Mouse (Mus musculus) erythroid progenitor cell, adult 5-6 weeks (primary cell): ENCODE measurements around the gene Theg. TPM values are rescaled to one million over a fixed set of nuclear protein-coding genes. Genes with fewer than 3 reads are reported as not detected.
A peak's percentile ranks its signal among the peaks of the same experiment; 100 is the strongest.

Experiments
- ATAC-seq: replicated peaks from 2 replicates; pipeline ENCODE4 v1.8.0; 2016; ENCODE audit warnings: moderate number of reproducible peaks, mild to moderate bottlenecking, moderate TSS enrichment, inconsistent platforms; ENCODE audit not compliant: poor library complexity, low FRiP score, severe bottlenecking
- total RNA-seq, 2 experiments: library from RNA; stranded (forward) in 1 of 2; stranded (reverse) in 1 of 2; fragments of 150-400 nt in 1 of 2; fragments of 186-747, 209-891 nt in 1 of 2; gene quantifications; 2 replicates each; pipeline versions ENCODE4 v1.2.3 to v1.2.4; 2015 to 2017; ENCODE audit warnings: low replicate concordance in 2 of 2

Theg gene
- total RNA-seq, 2 experiments from 2014 or later, result not detected

DNA sequence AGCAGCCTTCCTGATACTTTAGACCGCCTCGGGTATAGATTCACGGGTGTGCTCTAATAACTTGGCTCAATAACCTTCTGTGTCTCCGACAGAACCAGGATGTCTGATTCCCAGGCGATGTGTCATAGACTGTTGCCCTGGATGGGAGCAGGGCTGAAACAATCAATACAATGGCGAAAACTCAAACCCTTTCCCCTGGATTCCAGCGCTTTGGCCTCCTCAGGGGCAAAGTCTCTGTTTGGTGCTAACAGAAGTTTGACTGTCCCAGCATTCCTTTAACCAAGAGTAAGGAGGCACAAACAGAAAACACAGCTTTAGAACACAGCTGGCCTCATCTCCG is 8.4 kb upstream of the Theg start:
- ATAC-seq, result no peak

DNA sequence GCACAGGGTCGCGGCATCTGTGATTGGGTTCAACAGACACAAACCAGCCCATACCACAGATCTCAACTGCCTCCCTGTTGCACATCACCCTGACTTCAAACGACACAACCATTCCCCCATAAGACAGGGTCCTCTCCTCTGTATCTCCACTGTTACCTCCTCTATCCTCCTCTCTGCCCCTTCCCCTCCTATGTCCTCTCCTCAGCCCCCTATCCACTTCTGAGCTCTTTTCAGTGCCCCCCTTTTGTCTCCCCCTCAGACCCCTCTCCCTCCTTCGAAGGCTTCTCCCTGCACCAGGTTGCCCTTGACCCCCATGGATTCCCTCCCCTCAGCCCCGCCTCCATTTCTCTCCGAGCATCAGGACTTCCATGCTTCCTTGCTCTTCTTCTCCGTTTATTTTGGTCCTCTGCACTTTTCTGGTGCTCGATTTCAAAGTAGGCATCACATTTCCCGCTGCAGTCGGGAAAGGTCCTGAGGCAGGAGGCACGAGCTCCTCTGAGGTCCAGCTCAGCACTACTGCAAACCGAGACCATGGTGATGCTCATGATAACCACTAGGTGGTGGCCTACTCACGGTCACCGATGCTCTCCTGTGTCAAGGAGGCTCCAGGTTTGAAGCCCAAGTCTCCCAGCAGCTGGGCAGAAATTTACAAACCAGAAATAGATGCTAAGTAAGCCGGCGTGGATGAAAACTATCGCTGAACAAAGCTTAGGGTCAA is 7.9 kb upstream of the Theg start:
- ATAC-seq, result peak; percentile 57; the same call in 1 of the 2 replicates

DNA sequence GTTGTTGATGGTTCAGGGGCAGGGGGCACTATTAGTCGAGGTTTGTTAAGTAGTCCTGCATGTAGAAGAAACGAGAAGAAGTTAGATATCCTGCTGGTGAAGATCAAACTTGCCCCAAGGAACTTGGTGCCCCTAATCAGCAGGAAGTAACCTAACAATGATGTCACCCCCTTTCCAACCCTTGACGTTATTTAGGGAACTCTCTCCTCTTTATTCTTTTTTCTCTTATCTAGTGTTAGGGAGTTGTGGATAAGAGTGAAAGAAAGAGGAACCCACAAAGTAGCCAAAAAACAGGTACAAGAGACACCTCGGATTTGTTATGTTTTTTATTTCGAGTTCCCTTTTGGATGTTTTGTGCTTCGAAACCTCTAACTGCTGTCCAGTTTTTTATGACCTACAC is 7.0 kb upstream of the Theg start:
- ATAC-seq, result no peak

DNA sequence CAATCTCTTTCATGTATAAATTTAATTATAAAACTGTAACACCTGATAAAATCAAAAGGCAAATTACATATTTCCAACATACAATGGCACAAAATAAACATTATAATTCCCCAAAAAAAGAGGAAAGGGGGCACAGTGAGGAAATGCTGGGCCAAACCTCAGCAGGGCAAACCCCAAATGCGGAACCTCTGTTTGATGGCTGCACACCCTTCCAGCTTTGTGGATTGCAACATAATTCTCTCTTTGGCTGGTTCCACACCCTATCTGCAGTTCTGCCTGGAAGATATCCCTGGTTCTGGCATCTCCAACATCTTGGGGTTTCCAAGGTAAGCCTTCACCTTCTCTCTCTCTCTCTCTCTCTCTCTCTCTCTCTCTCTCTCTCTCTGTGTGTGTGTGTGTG is 3.6 kb upstream of the Theg start:
- ATAC-seq, result no peak

DNA sequence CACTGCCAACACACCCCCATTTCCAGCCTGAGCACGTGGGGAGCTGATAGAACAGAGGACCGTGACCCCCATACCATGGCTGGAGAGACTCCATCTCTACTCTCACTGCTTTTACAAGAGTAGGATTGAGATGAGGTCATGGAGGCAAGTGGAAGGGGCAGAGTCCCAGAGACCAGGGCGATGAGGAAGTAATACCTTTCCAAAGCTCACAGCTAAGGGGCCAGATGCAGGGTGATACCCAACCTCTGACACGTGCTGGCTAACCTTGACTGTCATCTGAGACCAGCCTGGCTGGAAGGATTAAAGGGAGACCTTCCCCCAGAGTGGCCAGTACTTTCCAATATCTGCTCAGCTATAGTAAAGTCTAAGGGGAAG is 608 bp upstream of the Theg start:
- ATAC-seq, result no peak

DNA sequence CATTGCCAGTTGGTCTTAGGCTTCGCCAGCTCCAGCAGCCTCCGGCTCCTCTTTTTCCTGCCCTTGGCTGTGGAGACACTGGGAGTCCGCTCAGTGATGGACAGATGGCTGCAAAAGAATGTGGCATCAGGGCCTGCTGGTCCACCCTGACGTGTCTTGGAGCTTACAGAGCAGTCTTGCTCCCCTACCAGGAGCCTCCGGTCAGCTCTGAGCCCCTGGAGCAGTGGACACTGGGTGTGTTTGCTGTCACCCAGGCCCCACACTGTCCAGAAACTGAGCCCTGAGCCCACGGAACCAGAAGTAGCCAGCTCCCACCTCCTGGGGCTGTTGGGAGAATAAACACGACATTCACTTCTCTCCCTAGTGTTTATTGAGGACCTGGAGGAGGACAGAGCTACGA is 888 bp downstream of the Theg start:
- no peak for ATAC-seq

DNA sequence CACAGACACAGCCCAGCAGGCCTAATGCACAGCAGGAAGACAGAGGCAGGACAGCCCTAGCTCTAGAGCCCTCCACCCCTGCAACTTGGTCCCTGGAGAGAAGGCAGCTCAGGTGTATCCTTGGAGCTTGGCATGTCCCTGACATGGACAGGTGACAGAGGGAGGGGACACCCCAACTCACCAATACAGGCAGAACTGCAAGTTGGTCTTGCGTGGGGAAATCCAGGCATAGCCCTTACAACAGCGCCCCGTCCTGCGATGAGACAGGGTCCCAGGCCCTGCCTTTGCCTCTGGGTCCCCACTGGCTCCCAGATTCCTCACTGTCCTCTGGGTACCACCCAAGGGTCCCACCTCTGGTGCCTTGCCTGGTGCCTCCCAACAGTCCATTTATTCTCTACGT is 1.4 kb downstream of the Theg start:
- no peak for ATAC-seq

DNA sequence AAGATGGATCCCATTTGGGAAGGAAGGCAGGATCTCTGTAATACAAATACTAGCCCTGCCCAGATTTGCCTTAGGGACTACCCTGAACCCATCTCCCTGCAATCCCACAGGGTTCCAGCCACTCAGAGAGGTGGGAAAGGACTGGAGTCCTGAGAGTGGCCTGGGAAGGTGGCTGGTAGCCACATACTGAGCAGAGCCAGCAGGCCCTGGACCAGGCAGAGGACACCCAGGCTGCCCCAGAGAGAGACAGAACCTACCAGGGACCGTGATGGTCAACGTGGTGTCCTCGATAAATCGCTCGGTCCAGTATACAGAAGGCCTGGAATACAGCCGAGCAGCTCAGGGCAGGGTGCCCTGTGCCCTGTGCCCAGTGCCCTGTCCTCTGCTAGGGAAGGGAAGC is 2.0 kb downstream of the Theg start:
- no peak for ATAC-seq

DNA sequence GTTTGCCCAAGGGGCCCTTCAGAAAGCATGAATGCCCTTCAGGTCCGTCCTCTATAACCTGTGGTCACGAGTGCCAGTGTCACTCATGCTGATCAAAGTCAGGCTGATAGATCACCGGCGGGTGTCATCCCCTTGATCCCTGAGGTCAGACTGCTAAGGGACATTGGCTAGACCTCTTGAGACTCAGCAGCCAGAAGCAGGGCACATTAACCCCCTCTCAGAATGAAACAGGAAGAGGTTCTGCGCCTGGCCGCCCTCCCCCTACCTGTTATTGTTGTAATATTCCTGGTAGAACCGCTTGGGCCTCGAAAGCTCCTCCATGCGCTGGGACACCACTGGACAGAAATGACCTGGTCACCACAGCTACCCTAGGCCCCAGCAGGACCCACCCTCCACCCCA is 2.7 kb downstream of the Theg start:
- no peak for ATAC-seq

DNA sequence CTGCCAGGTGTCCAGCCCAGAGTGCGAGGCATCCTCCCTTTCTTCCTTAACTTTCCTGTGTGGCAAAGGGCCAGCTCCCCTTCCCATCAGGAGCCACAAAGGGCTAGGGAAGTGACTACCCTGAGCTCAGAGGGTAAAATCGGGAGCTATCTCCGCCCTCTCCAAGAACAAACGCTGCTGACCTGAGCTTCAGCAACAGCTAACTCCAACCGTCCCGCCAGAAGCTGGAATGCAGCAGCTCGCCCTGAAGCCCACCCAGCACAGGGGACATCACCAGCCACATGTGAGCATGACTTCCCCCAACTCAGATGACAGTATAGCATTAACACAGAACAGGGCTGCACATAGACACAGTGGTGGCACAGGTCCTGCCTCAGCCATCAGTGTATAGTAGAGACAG is 3.1 kb downstream of the Theg start:
- ATAC-seq, result no peak

DNA sequence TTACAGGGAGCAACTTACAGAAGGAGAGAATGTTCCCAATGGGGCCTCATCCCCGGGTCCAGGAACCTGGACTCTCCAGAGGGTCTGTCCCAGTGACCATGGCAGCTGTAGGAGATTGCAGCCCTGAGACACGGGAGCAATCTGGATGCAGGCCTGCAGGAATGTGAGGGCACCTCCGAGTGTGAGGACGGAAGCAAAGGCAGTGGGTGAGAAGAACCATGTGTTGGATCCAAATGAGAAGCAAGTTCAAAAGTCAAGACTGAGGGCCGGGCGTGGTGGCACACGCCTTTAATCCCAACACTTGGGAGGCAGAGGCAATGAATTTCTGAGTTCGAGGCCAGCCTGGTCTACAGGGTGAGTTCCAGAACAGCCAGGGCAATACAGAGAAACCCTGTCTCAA is 5.6 kb downstream of the Theg start:
- no peak for ATAC-seq

DNA sequence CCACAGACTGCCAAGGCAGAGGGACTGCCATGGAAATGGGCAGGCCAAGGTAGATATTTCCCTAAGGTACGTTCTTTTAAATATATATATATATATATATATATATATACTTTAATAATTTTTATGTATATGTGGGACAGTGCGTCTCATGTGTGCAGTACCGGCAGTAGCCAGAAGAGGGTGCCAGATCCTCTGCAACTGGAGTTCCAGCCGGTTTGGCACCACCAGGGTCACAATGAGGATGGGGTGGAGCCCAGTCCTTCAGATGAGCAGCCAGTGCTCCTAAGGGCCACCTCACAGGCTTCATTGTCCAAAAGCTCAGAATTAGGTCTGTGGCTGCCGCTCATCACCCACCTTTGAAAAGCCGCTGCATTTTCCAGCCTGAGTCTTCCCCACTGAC is 6.3 kb downstream of the Theg start:
- ATAC-seq, result no peak

DNA sequence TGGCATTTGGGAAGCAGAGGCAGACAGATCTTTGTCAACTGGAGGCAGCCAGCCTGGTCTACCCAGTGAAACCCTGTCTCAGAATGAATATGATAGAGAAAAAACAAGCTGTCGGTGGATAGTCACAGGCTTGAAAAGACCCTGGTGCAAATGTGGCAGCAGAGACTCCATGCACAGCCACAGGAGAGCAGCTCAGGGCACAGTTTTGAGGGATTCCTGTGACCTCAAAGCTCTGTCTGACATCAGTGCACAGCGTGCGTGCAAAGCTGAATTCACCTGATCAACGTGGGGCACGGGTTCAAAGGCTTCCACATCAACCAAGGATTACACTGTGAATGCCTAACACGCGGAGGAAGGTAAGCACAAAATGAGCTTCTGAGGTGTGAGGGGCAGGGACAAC is 6.8 kb downstream of the Theg start:
- no peak for ATAC-seq

DNA sequence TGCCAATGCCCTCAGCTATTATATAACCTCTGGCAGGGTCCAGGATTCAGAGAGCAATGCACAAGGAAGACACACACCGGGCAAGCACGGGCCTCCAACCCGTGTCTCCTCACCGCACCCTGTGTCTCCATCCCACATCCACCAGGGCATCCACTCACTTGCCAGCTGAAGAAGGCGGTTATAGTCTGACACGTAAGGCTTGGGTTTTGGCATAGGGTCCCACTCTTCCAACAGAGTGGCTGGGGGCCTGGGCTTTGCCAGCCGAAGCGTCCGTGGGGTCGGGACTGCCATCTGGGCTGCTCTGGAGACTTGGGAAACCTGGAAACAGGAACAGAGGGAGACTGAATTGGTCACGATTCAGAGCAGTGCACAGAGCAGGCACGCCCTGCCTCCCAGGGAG is 7.3 kb downstream of the Theg start:
- no peak for ATAC-seq

DNA sequence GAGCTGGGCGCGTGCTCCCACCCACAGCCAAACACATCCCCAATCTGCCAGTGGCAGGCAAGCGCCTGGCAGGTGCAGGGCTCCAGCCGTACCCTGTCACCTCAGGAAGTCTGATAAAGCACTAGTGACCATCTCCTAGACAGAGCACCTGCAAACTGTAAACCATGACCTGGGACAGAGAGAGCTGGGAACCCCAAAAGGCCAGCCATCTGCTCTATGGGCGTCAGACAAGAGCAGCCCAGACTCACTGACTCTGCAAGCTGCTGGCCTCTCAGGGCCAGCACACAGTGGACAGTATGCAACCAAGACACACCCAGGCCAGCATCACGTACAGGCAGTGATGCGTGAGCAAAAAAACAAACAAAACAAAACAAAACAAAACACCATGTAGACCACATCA is 8.2 kb downstream of the Theg start:
- ATAC-seq, result no peak

DNA sequence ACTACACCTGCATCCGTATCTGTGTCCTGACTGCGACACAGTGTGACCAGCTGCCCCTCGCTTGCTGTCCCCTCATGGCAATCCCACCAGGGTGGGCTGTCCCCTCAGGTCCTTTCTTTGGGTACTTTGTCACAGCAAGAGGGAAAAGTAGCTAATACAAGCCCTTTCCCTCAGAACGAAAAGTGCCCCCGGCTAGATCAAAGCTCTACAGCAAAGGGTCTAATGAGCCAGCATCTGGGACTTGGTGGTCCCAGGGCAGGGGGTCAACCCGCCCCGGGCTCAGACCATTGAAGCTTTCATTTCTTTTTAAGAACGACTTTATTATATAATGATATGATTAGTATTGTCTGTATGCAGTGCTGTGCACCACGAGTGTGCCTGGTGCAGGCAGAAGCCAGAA is 8.9 kb downstream of the Theg start:
- ATAC-seq, result no peak

DNA sequence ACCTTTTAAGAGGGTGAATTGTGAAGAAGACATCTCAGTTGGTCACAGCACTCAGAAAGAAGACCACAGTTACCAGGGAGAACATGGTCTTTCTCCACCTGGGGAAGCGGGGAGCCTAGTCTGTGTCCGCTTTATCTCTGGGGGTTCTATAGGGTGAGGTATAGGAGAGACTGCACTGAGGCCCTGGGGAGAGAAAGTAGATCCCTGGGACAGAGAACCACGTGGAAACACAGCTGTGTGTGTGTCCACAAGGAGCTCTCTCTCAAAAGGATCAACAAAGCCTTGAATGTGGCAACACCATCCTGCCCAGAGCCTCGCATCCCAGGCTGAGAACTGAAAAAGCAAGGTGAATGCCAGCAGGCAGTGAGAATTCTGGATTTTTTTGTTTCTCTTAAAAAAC is 9.8 kb downstream of the Theg start:
- no peak for ATAC-seq

DNA sequence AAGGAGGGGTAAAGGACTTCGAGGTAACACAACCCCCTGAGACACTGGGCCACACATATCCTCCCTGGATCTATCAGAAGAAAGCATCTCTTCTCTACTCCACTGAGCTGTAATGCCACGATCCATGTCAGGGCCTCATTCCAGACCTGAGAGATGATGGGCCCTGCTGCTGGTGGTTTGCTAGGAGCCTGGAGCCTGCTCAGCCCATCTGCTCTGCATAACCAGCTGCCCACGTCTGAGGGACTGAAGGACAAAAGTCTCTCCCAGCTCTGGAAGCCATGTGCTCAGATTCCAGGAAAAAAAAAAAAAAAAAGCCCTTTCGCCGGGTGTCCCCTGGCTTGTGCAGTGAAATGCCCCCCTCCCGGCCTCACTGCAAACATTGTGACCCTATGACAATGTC is 11.4 kb downstream of the Theg start:
- no peak for ATAC-seq

DNA sequence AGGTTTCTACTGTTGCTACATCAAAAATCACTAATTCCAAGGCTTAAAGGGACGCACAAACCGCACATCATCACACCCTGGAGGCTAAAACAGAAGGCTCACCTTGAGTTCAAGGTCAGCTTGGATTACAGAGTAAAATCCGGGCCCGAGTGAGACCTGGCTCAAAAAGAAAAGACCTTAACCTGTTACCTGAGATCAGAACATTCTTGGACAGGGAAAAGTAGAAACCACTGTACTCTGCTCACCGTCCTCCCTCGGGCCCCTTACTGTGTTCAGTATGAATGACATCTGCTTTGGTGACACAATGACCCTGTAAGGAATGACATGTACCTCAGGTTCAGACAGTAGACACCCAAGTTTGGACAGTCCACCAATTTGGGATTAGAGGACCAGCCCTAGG is 12.3 kb downstream of the Theg start:
- no peak for ATAC-seq

DNA sequence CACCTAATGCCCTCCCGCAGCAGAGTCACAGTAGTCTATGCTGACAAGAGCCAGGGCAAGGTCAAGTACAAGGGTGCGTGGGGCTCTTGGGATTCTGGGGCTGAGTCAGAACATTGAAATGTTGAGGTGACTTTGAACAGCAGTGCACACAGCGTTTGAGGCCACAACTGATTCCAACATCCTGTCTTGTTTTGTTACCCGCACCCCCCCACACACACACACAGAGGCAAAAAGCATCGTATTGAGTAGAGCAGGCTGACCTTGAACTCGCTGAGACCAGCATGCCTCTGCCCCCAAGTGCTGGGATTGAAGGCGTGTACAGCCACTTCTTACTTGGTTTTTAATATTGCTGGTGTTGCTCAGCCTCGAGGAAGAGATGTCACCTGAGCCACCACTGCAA is 12.8 kb downstream of the Theg start:
- ATAC-seq, result no peak

DNA sequence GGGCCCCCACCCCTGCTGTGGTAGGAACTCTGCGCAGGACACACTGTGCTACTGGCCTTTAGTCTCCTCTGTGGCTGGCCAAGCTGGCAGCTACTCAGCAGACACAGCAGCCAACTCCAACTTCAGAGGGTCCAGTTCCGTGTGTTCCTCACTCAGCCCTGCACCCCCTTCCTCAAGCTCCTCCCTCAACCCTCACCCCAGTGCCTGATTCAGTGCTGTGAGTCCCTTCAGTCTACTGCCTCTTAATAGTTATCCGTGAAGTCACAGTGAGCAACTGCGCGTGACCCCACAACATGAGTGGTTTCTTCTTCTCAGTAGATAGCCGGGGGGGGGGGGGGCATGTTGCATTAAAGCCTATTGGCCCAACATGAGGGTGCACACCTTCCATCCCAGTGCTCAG is 13.5 kb downstream of the Theg start:
- no peak for ATAC-seq

DNA sequence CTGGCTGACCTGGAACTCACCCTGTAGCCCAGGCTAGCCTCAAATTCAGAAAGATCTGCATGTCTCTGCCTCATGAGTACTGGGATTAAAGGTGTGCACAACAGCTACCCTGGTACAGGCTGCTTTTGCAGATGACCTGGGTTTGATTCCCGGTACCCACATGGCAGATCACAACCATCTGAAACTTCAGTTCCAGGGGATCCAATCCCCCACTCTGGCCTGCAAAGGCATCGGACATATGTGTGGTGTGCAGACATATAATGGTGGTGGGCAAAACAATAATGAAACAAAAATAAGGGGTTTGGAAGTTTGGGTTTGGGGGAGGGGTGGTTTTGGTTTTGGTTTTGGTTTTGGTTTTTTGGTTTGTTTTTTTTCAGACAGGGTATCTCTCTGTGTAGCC is 15.8 kb downstream of the Theg start:
- no peak for ATAC-seq

DNA sequence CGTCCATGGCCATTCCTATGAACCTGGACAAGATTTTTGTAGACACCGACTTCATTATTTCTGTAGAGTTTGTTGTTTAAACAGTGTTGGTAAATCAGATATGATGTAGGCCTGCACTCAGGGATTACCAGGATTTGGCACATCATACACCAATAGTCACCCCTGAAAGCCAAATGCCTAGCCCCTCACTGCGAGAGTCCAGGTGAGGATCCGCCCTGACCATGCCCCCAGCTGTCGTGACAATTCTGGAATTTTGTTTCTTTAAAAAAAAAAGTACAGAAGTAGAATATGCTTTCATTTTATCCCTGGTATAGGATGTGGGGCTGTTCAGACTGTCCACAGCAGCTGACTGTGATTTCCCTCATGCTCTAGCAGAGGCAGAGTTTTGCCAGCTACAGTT is 17.2 kb downstream of the Theg start:
- no peak for ATAC-seq
